Mouse (Mus musculus): ENCODE results near the gene Vmn2r15. TPM values are rescaled to one million over a fixed set of nuclear protein-coding genes. Genes with fewer than 3 reads are reported as not detected.

Vmn2r15 gene
- polyA plus RNA-seq (2015; fragmentation: Nextera tagmentation; extraction: Ambion mirVana), result not detected in 2 replicates

- no peak for DNase-seq (ENCODE audit: low spot score)
Observed at GRCm38 (mm10) chr5:109297544-109297943, at the start of gene Vmn2r15. Gene Vmn2r15, minus strand, starts transcription at chr5:109297644.

GRCm38 (mm10) chr5:109329862-109330261 is 32.4 kb upstream of the Vmn2r15 start, which contains the start of gene Vmn2r16:
Gene Vmn2r16, plus strand, starts transcription at chr5:109330162.
- DNase-seq (ENCODE audit: low spot score), result no peak

DNA sequence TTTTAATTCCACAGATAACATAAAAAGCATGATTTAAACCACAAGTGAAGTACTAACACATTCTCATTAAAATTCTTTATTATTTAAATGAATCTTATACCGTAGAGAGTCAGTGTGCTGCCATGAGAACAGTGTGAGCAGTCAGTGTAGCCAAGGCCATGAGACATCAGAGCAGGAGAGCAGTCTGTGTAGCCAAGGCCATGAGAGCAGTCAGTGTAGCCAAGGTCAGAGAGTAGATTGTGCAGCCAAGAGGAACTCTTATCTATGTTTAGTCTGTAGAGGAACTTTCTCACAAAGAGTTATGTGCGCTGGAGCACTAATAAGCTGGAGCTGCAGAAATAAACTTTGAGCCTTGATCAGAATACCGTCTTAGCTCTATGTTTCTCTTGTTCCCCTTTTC is 2.8 kb downstream of the Vmn2r15 start:
- no peak for DNase-seq (ENCODE audit: low spot score)

Other genes starting within 250 kb of the Vmn2r15 start
- not detected in 2 replicates for gene Vmn2r11, start 238.1 kb downstream of the Vmn2r15 start, polyA plus RNA-seq (2015; fragmentation: Nextera tagmentation; extraction: Ambion mirVana)
- not detected in 2 replicates for gene Vmn2r12, start 199.7 kb downstream of the Vmn2r15 start, polyA plus RNA-seq (2015; fragmentation: Nextera tagmentation; extraction: Ambion mirVana)
- not detected in 2 replicates for gene Vmn2r13, start 105.4 kb downstream of the Vmn2r15 start, polyA plus RNA-seq (2015; fragmentation: Nextera tagmentation; extraction: Ambion mirVana)
- gene Vmn2r14, start 72.9 kb downstream of the Vmn2r15 start, polyA plus RNA-seq (2015; fragmentation: Nextera tagmentation; extraction: Ambion mirVana), result not detected in 2 replicates
- not detected in 2 replicates for gene Vmn2r16, start 32.5 kb upstream of the Vmn2r15 start, polyA plus RNA-seq (2015; fragmentation: Nextera tagmentation; extraction: Ambion mirVana)
- not detected in 2 replicates for gene Vmn2r17, start 122.0 kb upstream of the Vmn2r15 start, polyA plus RNA-seq (2015; fragmentation: Nextera tagmentation; extraction: Ambion mirVana)

Measured in thymus, postnatal 0 days (tissue).